Mouse (Mus musculus) monocyte, adult 5-6 weeks (primary cell): ENCODE data around the gene Tagln2. TPM values are rescaled to one million over a fixed set of nuclear protein-coding genes. Genes with fewer than 3 reads are reported as not detected.

Source experiments
- ATAC-seq: fragments of 153-309, 156-312 bp; replicated peaks from 2 replicates; pipeline ENCODE4 v1.8.0; 2017; ENCODE audit warnings: mild to moderate bottlenecking; ENCODE audit not compliant: low TSS enrichment, insufficient number of reproducible peaks, severe bottlenecking, poor library complexity, low FRiP score
- total RNA-seq: library from RNA; stranded (forward); fragments of 200-1000, 200-491, 200-594 nt; gene quantifications from 3 replicates; pipeline ENCODE4 v1.2.3, GENCODE M21; 2017

The Tagln2 gene
- total RNA-seq, 1 experiment from 2014 or later: 202 TPM

DNA sequence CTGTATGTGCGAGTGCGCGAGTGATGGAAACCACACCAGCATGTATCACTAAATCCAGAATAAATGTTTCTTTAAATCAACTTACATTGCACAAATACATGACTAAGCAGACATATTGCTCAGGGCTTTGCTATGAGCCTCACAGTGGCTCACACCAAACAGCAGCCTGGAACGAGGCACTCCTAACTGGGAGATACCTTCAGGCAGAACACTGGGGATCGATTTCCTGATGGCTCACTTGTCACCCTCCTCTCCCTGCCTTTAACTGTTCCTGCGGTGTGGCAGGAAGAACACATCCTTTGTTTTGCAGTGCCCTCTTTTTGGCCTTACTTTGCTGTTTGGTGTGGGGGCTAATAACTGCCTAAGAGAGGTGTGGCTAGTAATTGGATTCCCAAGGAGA is 19.8 kb downstream of the Tagln2 start:
- ATAC-seq: no peak

DNA sequence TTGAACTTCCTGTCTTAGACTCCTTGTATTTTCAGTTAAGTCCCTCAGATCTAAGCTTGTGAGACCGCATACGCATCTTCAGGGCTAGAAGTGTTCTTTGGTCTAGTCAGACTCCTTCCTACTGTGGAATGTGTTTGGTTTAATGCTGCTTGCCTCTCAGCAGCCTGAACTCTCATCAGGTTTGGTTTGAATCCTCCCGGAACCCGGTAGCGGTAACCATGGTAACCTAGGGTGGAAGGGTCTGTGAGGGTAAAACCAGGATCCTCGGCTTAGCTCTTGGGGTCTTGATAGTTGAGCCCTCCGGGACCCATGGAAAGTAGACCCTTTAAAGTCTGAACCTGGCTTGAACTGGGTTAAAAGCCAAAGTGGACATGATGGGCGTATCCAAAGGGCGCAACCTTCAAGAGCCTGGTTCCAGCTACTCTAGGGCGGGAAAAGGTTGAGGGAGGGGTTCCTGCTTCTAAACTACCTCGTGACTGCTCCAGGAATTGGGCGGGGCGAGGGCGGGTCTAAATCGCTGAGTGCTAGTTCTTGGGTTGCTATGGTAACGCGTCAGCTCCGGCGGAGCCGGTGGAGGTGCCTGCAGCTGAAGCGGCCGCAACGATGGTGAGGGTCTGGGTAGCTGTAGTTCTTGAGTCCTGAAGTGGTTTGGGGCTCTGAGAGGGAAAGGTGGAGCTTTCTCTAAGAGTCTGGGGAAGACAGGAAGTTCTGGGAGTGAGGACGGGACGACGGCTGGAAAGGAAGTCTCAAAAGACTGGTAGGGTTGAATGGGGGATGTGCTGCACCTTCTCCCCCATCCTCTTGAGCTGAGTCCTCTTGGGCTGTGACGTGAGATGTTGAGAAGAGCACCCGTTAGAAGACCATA is 21.0 kb downstream of the Tagln2 start, which contains the start of gene Cfap45:
Cfap45 (plus strand) TSS at position 226 of the 865 bp plus-strand sequence.
- peak; percentile 18; the same call in 1 of the 2 replicates for ATAC-seq

DNA sequence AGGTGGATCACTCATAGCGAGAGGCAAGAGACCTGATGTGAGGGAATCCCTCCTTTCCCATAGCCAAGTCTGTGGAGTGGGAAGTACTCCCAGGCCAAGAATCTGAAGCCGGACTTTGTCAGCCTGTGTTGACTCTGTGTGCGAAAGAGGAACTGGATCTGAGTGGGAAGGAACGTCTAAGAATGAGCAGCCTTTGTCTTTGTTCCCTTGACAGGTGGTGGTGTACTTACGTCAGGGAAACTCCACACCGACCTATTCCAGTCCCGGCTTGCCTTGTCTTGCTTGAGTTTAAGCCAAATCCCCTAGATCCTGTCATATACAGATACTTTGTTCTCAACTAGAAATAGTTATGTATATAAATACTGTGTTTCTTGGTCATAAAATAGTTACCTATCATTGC is 22.7 kb downstream of the Tagln2 start:
- no peak for ATAC-seq

DNA sequence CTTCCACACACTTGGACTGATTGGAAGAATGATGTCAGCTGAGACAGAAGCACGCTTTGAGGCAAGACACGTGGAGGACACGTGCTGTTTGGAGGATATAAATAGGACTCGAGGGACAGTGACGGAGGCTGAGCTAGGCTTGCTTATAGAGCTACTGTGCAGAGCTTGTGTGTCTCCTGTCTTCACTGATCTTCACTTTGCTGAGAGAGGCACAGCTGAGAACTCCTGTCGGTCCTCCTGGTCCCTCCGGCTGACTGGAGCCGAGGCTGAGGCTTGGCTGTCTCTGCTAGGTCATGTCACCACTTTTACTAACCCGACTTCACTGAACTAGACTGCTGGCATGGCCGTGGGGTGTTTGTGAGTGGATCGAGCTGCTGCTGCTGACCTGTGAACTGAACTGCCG is 23.9 kb downstream of the Tagln2 start:
- no peak for ATAC-seq

DNA sequence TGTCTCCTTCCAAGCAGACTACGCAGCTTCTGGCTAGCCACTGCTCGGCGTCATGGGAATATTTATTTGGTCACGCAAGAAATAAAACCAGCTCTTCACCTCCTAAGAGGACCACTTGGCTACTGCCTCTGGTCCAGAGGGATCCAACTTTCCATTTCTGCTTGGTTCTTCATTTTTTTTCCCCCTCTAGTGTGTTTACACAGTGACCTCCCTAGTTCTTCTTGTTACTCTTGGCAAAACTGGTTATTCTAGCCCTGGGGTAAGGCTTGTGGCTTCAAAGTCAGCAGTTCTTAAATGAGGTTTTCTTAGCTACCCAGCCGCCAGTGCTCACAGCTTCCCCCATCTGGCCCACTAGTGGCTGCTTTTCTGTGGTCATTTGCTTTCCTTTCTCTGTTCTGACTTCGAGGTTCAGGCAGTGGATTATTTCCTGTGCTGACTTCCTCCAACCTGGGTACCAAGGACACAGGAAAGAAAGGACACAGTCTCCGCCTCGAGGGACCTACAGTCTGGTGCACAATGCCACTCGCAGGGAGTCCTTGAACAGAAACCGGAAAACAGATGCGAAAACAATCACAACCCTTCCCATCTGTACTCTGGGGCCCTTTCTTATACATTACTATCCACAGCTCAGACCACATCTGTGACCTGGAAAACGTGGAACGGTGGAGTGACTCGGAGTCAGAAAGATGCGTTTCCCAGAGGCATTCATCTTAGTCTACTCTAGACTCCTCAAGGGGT is 25.3 kb downstream of the Tagln2 start:
- ATAC-seq: 0 out of 2 replicates have a peak, but pooled peaks have one; percentile 14

- no peak for ATAC-seq
Measured at GRCm38 (mm10) chr1:172525971-172526370, 26.1 kb downstream of the Tagln2 start.

GRCm38 (mm10) chr1:172526380-172527081 is 26.7 kb downstream of the Tagln2 start:
- peak; percentile 18; the same call in 1 of the 2 replicates for ATAC-seq

- no peak for ATAC-seq
Measured at GRCm38 (mm10) chr1:172527431-172527830, 27.6 kb downstream of the Tagln2 start.

- peak; percentile 84 for ATAC-seq
Measured at GRCm38 (mm10) chr1:172528701-172529100, 28.9 kb downstream of the Tagln2 start.

- no peak for ATAC-seq
Measured at GRCm38 (mm10) chr1:172530544-172531220, 30.8 kb downstream of the Tagln2 start.

DNA sequence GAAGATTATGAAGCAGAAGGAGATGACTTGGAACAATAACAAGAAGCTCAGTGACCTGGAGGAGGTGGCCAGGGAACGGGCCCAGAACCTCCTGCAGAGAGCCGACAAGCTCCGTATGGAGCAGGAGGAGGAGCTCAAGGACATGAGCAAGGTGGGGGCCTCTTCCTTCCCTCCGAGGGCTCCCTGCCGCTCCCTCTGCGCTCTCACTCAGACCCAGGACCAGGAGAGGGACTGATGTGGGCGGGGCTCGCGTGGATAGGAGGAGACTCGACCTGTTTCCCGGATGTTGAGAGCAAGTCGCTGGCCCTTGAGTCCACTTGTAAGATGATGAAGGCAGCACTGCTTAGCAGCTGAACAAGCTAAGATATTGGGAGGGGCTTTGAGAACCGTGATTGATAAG is 32.7 kb downstream of the Tagln2 start:
- ATAC-seq: no peak

GRCm38 (mm10) chr1:172535116-172535515 is 35.3 kb downstream of the Tagln2 start:
- ATAC-seq: no peak

DNA sequence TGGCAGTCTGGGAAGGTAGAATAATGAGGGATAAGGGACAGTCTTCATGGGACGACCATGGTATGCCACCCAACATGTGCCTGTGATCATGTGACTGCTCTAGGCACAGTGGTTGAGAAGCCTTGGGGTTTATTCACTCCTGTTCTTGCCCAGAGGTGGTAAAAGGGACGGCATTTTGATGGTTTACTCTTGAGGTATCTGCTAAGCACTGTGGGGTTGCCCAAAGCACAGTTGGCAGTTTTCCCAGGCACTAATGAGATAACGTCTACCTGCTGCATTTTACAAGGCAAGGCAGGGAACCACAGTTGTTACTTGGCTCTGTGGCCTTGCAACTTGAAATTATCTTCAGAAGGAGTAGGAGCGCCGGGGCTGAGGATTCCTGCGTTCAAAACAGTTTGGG is 40.0 kb downstream of the Tagln2 start:
- no peak for ATAC-seq

GRCm38 (mm10) chr1:172540283-172540820 is 40.5 kb downstream of the Tagln2 start:
- ATAC-seq: no peak

- no peak for ATAC-seq
Measured at GRCm38 (mm10) chr1:172546062-172546461, 46.2 kb downstream of the Tagln2 start.

DNA sequence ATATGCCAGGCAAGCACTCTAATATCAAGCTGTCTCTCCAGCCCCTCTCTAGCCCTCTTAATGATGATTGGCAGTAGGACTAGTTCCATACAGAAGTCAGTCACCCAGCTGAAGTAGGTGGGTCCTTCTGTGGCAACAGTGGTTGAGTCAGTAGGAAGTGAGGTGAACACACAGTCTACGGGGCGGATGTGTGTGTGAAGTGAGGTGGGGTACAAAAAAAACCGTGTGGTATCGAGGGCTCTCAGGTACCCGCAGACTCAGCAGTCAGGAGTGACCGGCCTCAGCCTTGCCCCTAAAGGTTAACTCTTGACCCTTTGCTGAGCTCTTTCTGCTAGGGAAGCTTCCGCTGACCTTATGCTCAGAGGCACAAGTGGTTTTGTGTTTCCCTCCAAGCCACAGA is 48.7 kb downstream of the Tagln2 start:
- no peak; the same call in 1 of the 2 replicates for ATAC-seq

- ATAC-seq: no peak
Measured at GRCm38 (mm10) chr1:172549314-172549713, 49.5 kb downstream of the Tagln2 start.

- ATAC-seq: no peak
Measured at GRCm38 (mm10) chr1:172549717-172550116, 49.9 kb downstream of the Tagln2 start.
